Mouse (Mus musculus): ENCODE measurements around the gene Ssb. TPM values are rescaled to one million over a fixed set of nuclear protein-coding genes. Genes with fewer than 3 reads are reported as not detected.

Ssb gene
- polyA plus RNA-seq, 2 experiments: 173 to 291 TPM

DNA sequence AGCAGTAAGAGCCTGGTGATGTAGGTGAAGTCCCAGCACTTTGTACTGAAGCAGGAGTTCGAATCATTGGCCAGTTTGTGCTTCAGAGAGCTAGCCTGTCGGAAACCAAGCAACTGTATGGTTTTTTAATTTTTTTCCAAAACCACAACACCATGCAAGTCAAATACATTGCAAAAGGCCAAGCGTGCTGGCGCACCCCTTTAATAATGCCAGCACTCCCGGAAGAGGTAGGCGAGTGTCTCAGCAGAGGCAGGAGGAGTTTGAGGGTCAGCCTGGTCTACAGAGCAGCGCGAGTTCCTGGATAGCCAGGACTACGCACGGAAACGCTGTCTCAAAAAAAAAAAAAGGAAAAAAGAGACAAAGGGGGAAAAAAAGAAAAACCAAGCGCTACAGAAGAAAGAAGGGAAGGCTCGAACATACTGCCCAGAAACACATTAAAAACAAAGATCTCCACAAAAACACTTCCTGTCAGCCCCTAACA lies 350 bp upstream of the Ssb start:
- no peak for TF ChIP-seq POLR2A (IDR thresholded peaks at IDR 0.05; ENCODE audit: borderline replicate concordance, extremely low read depth, insufficient read depth, insufficient read length)
- H3K4me2 ChIP-seq (replicated peaks; ENCODE audit: low read depth, low read length, severe bottlenecking): peak overlapping the region; percentile 58
- H3K9me3 ChIP-seq (ENCODE audit: control insufficient read depth, low read length): no peaks in the 10 kb centered on the region
- ATAC-seq (ENCODE audit: low FRiP score, low read depth) (peak; percentile 21; the same call in 1 of the 2 replicates), DNase-seq (ENCODE audit: low spot score) (no peak)
- peak overlapping the region; percentile 97 for H3K9ac ChIP-seq (ENCODE audit: low read depth, low read length, severe bottlenecking)
- peak overlapping the region; percentile 58; the same call in 1 of the 2 replicates for H3K27ac ChIP-seq (replicated peaks; ENCODE audit: low read depth, low read length)
- 10% methylated on average over 13 of the region's 13 CpGs for WGBS
- H3K27me3 ChIP-seq (ENCODE audit: control insufficient read depth, insufficient read depth, low read length): no peaks in the 10 kb centered on the region
- 0 out of 2 replicates have a peak, but pooled peaks cover 4% of the 10 kb centered on the region for H3K4me1 ChIP-seq (ENCODE audit: control insufficient read depth, insufficient read depth, low read length)
- H3K4me3 ChIP-seq (replicated peaks; ENCODE audit: low read length): peak overlapping the region; percentile 99
- H3K36me3 ChIP-seq (ENCODE audit: control insufficient read depth, insufficient read depth, low read length): peaks cover 8% of the 10 kb centered on the region

DNA sequence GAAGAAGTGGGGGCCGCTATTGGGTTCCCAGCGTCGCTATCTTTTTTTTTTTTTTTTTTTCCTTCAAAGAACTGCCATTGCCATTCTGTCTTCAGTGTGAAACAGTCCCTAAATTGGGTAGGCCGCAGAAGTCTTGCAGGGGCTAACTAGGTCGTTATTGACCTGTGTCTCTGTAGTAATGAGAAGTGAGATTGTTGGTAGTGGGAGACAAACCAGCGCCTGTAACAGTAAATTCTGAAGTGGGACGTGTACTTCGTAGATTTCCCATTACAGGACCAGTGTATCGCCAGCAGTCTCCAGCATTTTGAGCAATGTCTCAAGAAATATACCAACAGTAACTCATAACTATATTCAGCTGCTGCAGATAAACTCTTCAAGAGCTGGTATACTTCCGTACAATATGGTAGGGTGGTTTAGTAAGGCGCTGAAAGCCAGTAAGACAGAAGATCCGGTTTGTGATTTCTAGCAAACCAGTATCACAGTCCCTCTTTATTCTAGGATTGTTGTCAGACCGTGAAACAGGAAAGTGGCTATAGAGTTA lies 825 bp downstream of the Ssb start:
- TF ChIP-seq POLR2A (IDR thresholded peaks at IDR 0.05; ENCODE audit: borderline replicate concordance, extremely low read depth, insufficient read depth, insufficient read length): no peak
- Histone ChIP-seq H3K36me3 (ENCODE audit: control insufficient read depth, insufficient read depth, low read length) (peaks cover 19% of the 10 kb centered on the region), H3K9me3 (ENCODE audit: control insufficient read depth, low read length) (no peaks in the 10 kb centered on the region), H3K27ac (replicated peaks; ENCODE audit: low read depth, low read length) (peak overlapping the region; percentile 90), H3K9ac (ENCODE audit: low read depth, low read length, severe bottlenecking) (peak overlapping the region; percentile 97), H3K4me3 (replicated peaks; ENCODE audit: low read length) (peak overlapping the region; percentile 99), H3K4me2 (replicated peaks; ENCODE audit: low read depth, low read length, severe bottlenecking) (peak overlapping the region; percentile 75), H3K27me3 (ENCODE audit: control insufficient read depth, insufficient read depth, low read length) (no peaks in the 10 kb centered on the region), H3K4me1 (ENCODE audit: control insufficient read depth, insufficient read depth, low read length) (0 out of 2 replicates have a peak, but pooled peaks cover 4% of the 10 kb centered on the region)
- DNase-seq (ENCODE audit: low spot score) (no peak), ATAC-seq (ENCODE audit: low FRiP score, low read depth) (no peak)
- WGBS: 3% methylated on average over 13 of the region's 13 CpGs

- Histone ChIP-seq H3K36me3 (ENCODE audit: control insufficient read depth, insufficient read depth, low read length) (peaks cover 5% of the 10 kb centered on the region; the same call in 1 of the 2 replicates), H3K4me1 (ENCODE audit: control insufficient read depth, insufficient read depth, low read length) (peaks cover 4% of the 10 kb centered on the region), H3K4me3 (replicated peaks; ENCODE audit: low read length) (no peak overlapping the region), H3K9ac (ENCODE audit: low read depth, low read length, severe bottlenecking) (no peak overlapping the region), H3K27me3 (ENCODE audit: control insufficient read depth, insufficient read depth, low read length) (no peaks in the 10 kb centered on the region), H3K4me2 (replicated peaks; ENCODE audit: low read depth, low read length, severe bottlenecking) (no peak overlapping the region), H3K9me3 (ENCODE audit: control insufficient read depth, low read length) (no peaks in the 10 kb centered on the region), H3K27ac (replicated peaks; ENCODE audit: low read depth, low read length) (no peak overlapping the region)
- no peak for DNase-seq (ENCODE audit: low spot score)
- WGBS: 68% methylated on average over 2 of the region's 2 CpGs
- no peak for ATAC-seq (ENCODE audit: low FRiP score, low read depth)
- TF ChIP-seq POLR2A (IDR thresholded peaks at IDR 0.05; ENCODE audit: borderline replicate concordance, extremely low read depth, insufficient read depth, insufficient read length): no peak
These were observed 22.6 kb downstream of the Ssb start for GRCm38 (mm10) chr2:69883990-69884391.

GRCm38 (mm10) chr2:69884581-69884980 lies 23.2 kb downstream of the Ssb start:
- ATAC-seq (ENCODE audit: low FRiP score, low read depth): no peak

DNA sequence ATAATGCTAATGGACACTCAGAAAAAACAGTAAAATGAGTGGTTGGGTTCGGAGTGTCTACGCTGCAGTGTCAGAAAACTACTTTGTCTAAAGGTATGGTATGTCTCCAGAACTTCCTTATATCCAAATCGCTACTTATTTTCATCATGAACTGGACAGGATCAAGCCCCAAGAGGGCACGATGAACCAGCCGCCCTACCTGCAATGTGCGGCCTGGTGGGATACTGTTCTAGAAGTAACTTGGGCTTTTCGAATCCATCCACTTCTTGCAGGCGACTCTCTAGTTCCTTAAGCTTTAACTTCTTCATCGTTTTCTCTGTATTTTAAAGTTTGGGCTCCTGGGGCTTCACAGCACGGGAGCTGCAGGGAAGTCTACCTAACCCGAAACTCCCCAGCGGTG lies 23.7 kb downstream of the Ssb start:
- peak overlapping the region; percentile 49 for H3K4me3 ChIP-seq (replicated peaks; ENCODE audit: low read length)
- 0 out of 2 replicates have a peak, but pooled peaks cover 3% of the 10 kb centered on the region for H3K36me3 ChIP-seq (ENCODE audit: control insufficient read depth, insufficient read depth, low read length)
- no peak for TF ChIP-seq POLR2A (IDR thresholded peaks at IDR 0.05; ENCODE audit: borderline replicate concordance, extremely low read depth, insufficient read depth, insufficient read length)
- peak overlapping the region; percentile 70 for H3K4me2 ChIP-seq (replicated peaks; ENCODE audit: low read depth, low read length, severe bottlenecking)
- H3K4me1 ChIP-seq (ENCODE audit: control insufficient read depth, insufficient read depth, low read length): peaks cover 4% of the 10 kb centered on the region
- H3K9me3 ChIP-seq (ENCODE audit: control insufficient read depth, low read length): no peaks in the 10 kb centered on the region
- 10% methylated on average over 12 of the region's 12 CpGs for WGBS
- H3K27ac ChIP-seq (replicated peaks; ENCODE audit: low read depth, low read length): peak overlapping the region; percentile 56
- ATAC-seq (ENCODE audit: low FRiP score, low read depth): peak; percentile 4; the same call in 1 of the 2 replicates
- no peaks in the 10 kb centered on the region for H3K27me3 ChIP-seq (ENCODE audit: control insufficient read depth, insufficient read depth, low read length)
- peak overlapping the region; percentile 73 for H3K9ac ChIP-seq (ENCODE audit: low read depth, low read length, severe bottlenecking)
- DNase-seq (ENCODE audit: low spot score): no peak

More at GRCm38 (mm10) chr2:69884581-69884980, 23.2 kb downstream of the Ssb start:
- Histone ChIP-seq H3K27ac (replicated peaks; ENCODE audit: low read depth, low read length) (0 out of 2 replicates have a peak overlapping the region, but pooled peaks have one; percentile 56), H3K36me3 (ENCODE audit: control insufficient read depth, insufficient read depth, low read length) (peaks cover 5% of the 10 kb centered on the region; the same call in 1 of the 2 replicates), H3K27me3 (ENCODE audit: control insufficient read depth, insufficient read depth, low read length) (no peaks in the 10 kb centered on the region), H3K4me1 (ENCODE audit: control insufficient read depth, insufficient read depth, low read length) (peaks cover 4% of the 10 kb centered on the region), H3K9ac (ENCODE audit: low read depth, low read length, severe bottlenecking) (peak overlapping the region; percentile 73), H3K4me2 (replicated peaks; ENCODE audit: low read depth, low read length, severe bottlenecking) (peak overlapping the region; percentile 70), H3K9me3 (ENCODE audit: control insufficient read depth, low read length) (no peaks in the 10 kb centered on the region), H3K4me3 (replicated peaks; ENCODE audit: low read length) (peak overlapping the region; percentile 49)
- TF ChIP-seq POLR2A (IDR thresholded peaks at IDR 0.05; ENCODE audit: borderline replicate concordance, extremely low read depth, insufficient read depth, insufficient read length): no peak
- no peak for DNase-seq (ENCODE audit: low spot score)
- 56% methylated on average over 6 of the region's 6 CpGs for WGBS

Data from limb, embryonic 14.5 days (tissue).